Mouse (Mus musculus) embryonic facial prominence, embryonic 15.5 days (tissue): Measurements from ENCODE around the gene Inpp5d. TPM values are rescaled to one million over a fixed set of nuclear protein-coding genes. Genes with fewer than 3 reads are reported as not detected.

Experiments
- ATAC-seq: fragments of 200-750 bp; cut with Nextera tagmentation; 2 replicates; pipeline ENCODE4 v1.8.0; 2017; ENCODE audit warnings: low read depth, moderate TSS enrichment; ENCODE audit not compliant: insufficient number of reproducible peaks, low FRiP score, low TSS enrichment
- H3K27ac ChIP-seq: fragments of 300-500 bp; sonication (generic); replicated peaks from 2 replicates; pipeline ENCODE4 v1.5.1; 2015; ENCODE audit warnings: mild to moderate bottlenecking, inconsistent platforms
- H3K27me3 ChIP-seq: fragments of 300-500 bp; sonication (generic); 2 replicates; pipeline ENCODE4 v1.6.1; 2015; ENCODE audit warnings: inconsistent platforms
- H3K36me3 ChIP-seq: fragments of 300-500 bp; sonication (generic); 2 replicates; pipeline ENCODE4 v1.6.1; 2015; ENCODE audit warnings: mild to moderate bottlenecking, inconsistent platforms
- H3K4me1 ChIP-seq: fragments of 300-500 bp; sonication (generic); 2 replicates; pipeline ENCODE4 v1.6.1; 2015; ENCODE audit warnings: inconsistent platforms
- H3K4me2 ChIP-seq: fragments of 300-500 bp; sonication (generic); replicated peaks from 2 replicates; pipeline ENCODE4 v1.6.1; 2015; ENCODE audit warnings: mild to moderate bottlenecking, inconsistent platforms
- H3K4me3 ChIP-seq: fragments of 300-500 bp; sonication (generic); replicated peaks from 2 replicates; pipeline ENCODE4 v1.5.1; 2015; ENCODE audit warnings: mild to moderate bottlenecking, inconsistent platforms
- H3K9ac ChIP-seq: fragments of 300-500 bp; sonication (generic); 2 replicates; pipeline ENCODE4 v1.6.1; 2015; ENCODE audit warnings: inconsistent platforms
- H3K9me3 ChIP-seq: fragments of 300-500 bp; sonication (generic); replicated peaks from 2 replicates; pipeline ENCODE4 v1.6.1; 2016; ENCODE audit warnings: inconsistent platforms
- WGBS: fragments of 180-500 bp; shearing (Covaris S2); methylation state at CpG from one replicate; pipeline ENCODE4 v1.1.7; 2015; 5-methylcytosine and 5-hydroxymethylcytosine counted together
- polyA plus RNA-seq: library from polyadenylated mRNA; unstranded; fragments of >200 nt; fragmentation: Nextera tagmentation; extraction: Ambion mirVana; gene quantifications from 2 replicates; pipeline ENCODE4 v1.2.1, GENCODE M21; 2015

Inpp5d gene
- polyA plus RNA-seq, 1 experiment from 2014 or later: 9.7 TPM

DNA sequence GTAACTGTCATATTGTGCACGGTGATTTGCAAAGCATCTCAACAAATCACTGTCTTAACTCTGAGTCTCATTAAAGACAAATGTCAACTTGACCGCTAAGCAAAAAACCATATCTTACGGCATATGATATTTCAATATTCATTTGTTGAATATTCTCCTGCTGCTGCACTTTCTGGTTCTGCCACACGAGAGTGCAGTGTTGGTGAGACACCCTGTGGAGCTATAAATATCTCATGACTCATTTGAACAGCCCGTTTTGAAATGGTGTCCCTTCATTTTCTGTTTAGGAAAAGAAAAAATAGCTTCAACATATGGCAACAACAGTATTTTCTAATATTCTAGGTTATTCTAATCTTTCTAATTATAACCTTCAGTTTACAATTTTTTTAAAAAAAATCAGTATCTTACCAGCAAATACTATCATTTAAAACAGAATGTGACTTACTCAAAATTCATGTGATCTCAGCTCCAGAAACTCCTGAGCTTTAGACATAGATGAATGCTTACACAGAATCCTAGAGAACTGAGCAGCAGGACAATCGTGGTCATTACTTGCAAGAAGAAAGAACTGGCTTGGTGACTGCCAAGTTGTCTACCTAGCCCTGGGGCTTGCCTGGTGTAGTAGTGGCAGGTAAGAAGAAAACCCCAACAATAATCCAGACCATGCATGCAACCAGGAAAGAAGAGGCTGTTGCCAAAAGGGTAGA, 120.6 kb downstream of the Inpp5d start:
- Histone ChIP-seq H3K4me1 (no peaks in the 10 kb centered on the region), H3K4me3 (no peak overlapping the region), H3K27ac (no peak overlapping the region), H3K27me3 (no peaks in the 10 kb centered on the region), H3K4me2 (no peak overlapping the region), H3K9ac (no peak overlapping the region), H3K9me3 (no peaks in the 10 kb centered on the region), H3K36me3 (no peaks in the 10 kb centered on the region)
- no peak for ATAC-seq
- WGBS: 67% methylated on average over 6 of the region's 6 CpGs

DNA sequence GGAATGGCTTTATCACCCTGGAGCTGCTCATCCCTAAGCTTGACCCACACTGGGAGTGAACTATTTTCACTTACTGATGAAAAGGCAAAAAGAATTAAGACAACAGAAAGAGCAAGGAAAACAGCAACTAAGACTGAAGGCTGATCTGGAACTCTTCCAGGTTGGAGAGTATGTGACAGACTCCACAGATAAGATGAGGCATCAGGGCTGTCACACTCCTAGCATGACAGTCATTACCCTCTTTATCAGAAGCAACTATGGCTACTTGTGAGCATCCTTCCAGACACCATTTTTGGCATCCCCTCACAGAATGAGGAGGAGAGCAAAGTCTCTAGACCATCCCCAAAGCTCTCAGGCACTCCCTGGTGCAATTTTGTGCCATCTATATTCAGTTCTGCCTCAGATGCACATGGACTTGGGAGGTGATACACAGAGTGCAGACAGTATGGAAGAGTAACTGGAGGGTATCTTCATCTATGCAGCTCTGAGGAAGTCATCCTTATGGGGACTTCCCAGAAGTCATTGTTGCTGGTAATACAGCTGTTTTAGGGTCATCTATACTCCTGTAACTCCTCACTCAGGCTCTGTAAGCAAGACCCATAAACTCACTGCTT, 129.4 kb downstream of the Inpp5d start:
- Histone ChIP-seq H3K9ac (no peak overlapping the region), H3K4me2 (no peak overlapping the region), H3K4me1 (no peaks in the 10 kb centered on the region), H3K27me3 (peaks cover 5% of the 10 kb centered on the region; the same call in 1 of the 2 replicates), H3K27ac (no peak overlapping the region), H3K36me3 (no peaks in the 10 kb centered on the region), H3K4me3 (no peak overlapping the region), H3K9me3 (no peaks in the 10 kb centered on the region)
- no peak for ATAC-seq

DNA sequence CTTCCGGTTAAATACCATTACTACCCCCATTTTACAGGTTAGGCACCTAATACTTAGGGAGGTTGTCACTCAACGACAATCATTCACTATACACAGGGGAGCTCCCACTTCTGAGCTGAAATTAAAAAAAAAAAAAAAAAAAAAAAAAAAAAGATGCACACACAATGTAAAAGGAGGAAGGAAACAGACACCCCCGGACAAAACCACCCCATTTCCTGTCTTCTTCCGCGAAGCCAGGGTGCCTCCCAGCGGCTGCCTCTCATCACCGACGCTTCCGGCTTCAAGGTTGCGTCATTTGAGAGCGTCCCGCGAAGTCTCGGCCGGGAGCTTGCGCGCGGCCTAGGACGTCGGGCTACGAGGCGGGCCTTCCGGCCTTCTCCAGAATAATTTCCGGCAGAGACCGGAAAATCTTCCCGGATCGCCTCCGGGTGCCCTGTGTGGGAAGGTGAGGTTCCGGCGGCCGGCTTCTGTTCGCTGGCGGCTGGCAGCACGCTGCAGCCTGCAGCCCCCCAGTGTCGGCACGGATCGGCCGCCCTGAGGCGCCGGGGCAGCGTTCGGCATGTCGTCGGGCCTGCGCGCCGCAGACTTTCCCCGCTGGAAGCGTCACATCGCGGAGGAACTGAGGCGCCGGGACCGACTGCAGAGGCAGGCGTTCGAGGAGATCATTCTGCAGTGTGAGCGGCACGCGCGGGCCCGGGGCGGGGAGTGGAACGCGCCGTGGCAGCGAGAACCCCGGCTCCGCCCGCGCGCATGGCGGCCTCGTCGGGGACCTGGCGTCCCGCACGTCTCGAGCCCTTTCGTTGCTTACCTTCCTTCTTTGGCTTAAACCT, 135.7 kb downstream of the Inpp5d start, which contains the start of gene Atg16l1:
TSS of gene Atg16l1 (plus strand) at position 230 of the 830 bp plus-strand sequence.
- Histone ChIP-seq H3K27me3 (no peaks in the 10 kb centered on the region), H3K9me3 (no peaks in the 10 kb centered on the region), H3K4me3 (peak within 1 kb of the TSS; percentile 98), H3K27ac (peak within 1 kb of the TSS; percentile 93), H3K4me2 (peak within 1 kb of the TSS; percentile 58), H3K9ac (peak within 1 kb of the TSS; percentile 94), H3K4me1 (peaks cover 8% of the 10 kb centered on the region), H3K36me3 (peaks cover 17% of the 10 kb centered on the region)
- under 1% methylated on average over 79 of the region's 79 CpGs for WGBS
- ATAC-seq: peak; percentile 97

DNA sequence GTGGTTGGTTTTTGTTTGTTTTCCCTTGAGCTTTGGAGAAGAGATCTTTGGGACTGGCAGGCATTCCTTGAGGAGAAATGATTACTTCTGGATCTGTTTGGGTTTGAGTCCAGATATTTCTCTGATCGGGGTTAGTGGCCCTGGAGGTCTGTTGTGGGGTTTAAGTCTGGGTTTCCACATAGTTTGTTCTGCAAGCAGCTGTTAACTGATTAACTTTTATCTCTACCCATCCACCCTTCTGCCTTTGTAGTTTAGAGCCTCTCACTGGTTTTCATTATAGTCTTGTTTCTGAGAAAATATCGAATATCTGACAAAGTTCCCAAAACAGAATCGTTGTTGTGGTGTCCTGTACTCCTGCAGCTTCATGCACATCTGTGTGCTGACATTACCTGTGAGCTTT, 143.7 kb downstream of the Inpp5d start:
- Histone ChIP-seq H3K9ac (no peak overlapping the region), H3K27ac (no peak overlapping the region), H3K4me3 (no peak overlapping the region), H3K4me2 (no peak overlapping the region), H3K36me3 (peaks cover 87% of the 10 kb centered on the region), H3K4me1 (no peaks in the 10 kb centered on the region), H3K9me3 (no peaks in the 10 kb centered on the region), H3K27me3 (no peaks in the 10 kb centered on the region)
- 91% methylated on average over 3 of the region's 3 CpGs for WGBS
- ATAC-seq: no peak

DNA sequence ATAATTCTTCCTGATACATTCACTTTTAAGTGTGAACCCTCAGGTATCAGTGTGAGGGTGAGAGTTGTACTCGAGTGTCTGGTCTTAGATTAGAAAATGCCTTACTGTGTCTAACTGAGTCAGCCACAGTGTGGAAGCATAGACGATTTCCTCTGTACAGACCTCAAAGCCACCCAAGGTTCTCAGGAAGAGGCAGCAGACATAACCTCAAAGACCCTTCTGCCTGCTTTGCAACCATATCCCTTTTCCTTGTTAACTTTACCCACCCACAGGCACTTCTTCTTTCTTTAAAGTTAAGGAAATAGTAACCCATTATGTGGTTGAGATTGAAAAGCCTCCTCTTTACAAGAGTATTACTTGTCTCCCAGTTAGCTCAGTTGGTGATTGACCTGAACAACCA, 145.6 kb downstream of the Inpp5d start:
- Histone ChIP-seq H3K36me3 (peaks cover 91% of the 10 kb centered on the region), H3K27ac (no peak overlapping the region), H3K4me1 (no peaks in the 10 kb centered on the region), H3K27me3 (no peaks in the 10 kb centered on the region), H3K9ac (no peak overlapping the region), H3K4me2 (no peak overlapping the region), H3K9me3 (no peaks in the 10 kb centered on the region), H3K4me3 (no peak overlapping the region)
- 89% methylated on average over 2 of the region's 2 CpGs for WGBS
- no peak for ATAC-seq

DNA sequence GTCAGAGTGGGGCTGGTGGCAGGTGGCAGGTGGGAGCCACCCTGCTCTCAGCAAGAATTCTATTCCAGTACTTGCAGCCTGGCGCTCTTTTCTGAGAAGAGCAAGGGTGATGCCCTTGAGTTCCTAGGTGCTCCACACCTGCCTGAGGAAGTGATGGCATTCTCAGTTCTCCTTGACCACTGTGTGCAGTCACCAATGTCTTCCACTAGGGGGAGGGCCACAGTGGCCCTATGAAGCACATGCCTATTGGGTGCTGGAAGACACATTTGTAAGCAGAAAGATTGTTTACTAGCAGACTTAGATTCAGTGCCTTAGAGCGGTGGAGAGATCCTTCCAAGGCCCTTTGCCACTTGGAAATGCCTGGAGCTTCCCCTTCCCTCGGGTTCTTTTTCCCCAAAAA, 146.1 kb downstream of the Inpp5d start:
- Histone ChIP-seq H3K36me3 (peaks cover 92% of the 10 kb centered on the region), H3K4me1 (no peaks in the 10 kb centered on the region), H3K27me3 (no peaks in the 10 kb centered on the region), H3K9me3 (no peaks in the 10 kb centered on the region), H3K4me2 (no peak overlapping the region), H3K27ac (no peak overlapping the region), H3K9ac (no peak overlapping the region), H3K4me3 (no peak overlapping the region)
- 89% methylated on average over 3 of the region's 3 CpGs for WGBS
- ATAC-seq: no peak

DNA sequence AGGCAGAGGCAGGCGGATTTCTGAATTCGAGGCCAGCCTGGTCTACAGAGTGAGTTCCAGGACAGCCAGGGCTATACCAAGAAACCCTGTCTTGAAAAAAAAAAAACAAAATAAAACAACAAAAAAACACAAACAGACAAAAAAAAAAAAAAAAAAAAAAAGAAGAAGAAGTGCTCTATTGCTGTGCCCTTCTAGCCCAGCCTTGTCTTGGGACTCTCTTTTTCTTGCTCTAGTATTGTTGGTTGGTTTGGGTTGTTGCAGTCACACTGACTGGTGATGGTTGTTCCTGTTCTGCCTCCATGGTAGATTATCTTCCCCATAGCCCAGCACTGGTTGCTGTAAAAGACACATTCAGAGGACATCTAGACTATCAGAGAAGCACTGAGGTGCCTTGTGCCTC, 149.2 kb downstream of the Inpp5d start:
- no peaks in the 10 kb centered on the region for H3K4me1 ChIP-seq
- H3K27me3 ChIP-seq: no peaks in the 10 kb centered on the region
- H3K4me3 ChIP-seq: no peak overlapping the region
- H3K9me3 ChIP-seq: no peaks in the 10 kb centered on the region
- H3K4me2 ChIP-seq: no peak overlapping the region
- H3K36me3 ChIP-seq: peaks cover 91% of the 10 kb centered on the region
- no peak for ATAC-seq
- H3K27ac ChIP-seq: no peak overlapping the region
- 95% methylated on average over 2 of the region's 2 CpGs for WGBS
- no peak overlapping the region for H3K9ac ChIP-seq

Other genes with a start within 250 kb of the Inpp5d start
- 2.8 and 6.0 TPM in 2 replicates for gene Kcnj13, start 225.6 kb upstream of the Inpp5d start, polyA plus RNA-seq
- 10.8 and 20.4 TPM in 2 replicates for gene Snorc, start 150.0 kb upstream of the Inpp5d start, polyA plus RNA-seq
- 0.21 and 0.51 TPM in 2 replicates for gene Neu2, start 110.4 kb upstream of the Inpp5d start, polyA plus RNA-seq
- gene Ngef, start 46.4 kb upstream of the Inpp5d start, polyA plus RNA-seq: 4.3 and 4.4 TPM in 2 replicates
- 28.9 and 31.3 TPM in 2 replicates for gene Atg16l1, start 135.6 kb downstream of the Inpp5d start, polyA plus RNA-seq
- 2.4 and 2.7 TPM in 2 replicates for gene Sag, start 183.4 kb downstream of the Inpp5d start, polyA plus RNA-seq
- 28.9 and 29.8 TPM in 2 replicates for gene Dgkd, start 233.0 kb downstream of the Inpp5d start, polyA plus RNA-seq